Mouse (Mus musculus) kidney, adult 2 months (tissue): ENCODE measurements around the gene Gm20765. TPM values are rescaled to one million over a fixed set of nuclear protein-coding genes. Genes with fewer than 3 reads are reported as not detected.

Experiments
- DNase-seq: peaks from one replicate; pipeline ENCODE4 v3.0.0; 2021
- H3K27ac ChIP-seq: fragments of 200-500 bp; 2 replicates; pipeline ENCODE4 v1.5.1; 2012; ENCODE audit warnings: low read depth, low read length, control low read depth, inconsistent platforms; ENCODE audit not compliant: insufficient read depth
- H3K27me3 ChIP-seq: fragments of 200-500 bp; replicated peaks from 2 replicates; pipeline ENCODE4 v1.6.1; 2012; ENCODE audit warnings: mild to moderate bottlenecking, moderate library complexity, low read length, inconsistent platforms; ENCODE audit not compliant: control insufficient read depth, insufficient read depth
- H3K36me3 ChIP-seq: fragments of 200-500 bp; 2 replicates; pipeline ENCODE4 v1.6.1; 2012; ENCODE audit warnings: mild to moderate bottlenecking, moderate library complexity, low read length, inconsistent platforms; ENCODE audit not compliant: control insufficient read depth, insufficient read depth
- H3K4me1 ChIP-seq: fragments of 200-500 bp; 2 replicates; pipeline ENCODE4 v1.6.1; 2011; ENCODE audit warnings: low read length; ENCODE audit not compliant: control insufficient read depth, insufficient read depth
- H3K4me3 ChIP-seq: fragments of 200-500 bp; 2 replicates; pipeline ENCODE4 v1.5.1; 2011; ENCODE audit warnings: mild to moderate bottlenecking, low read depth, low read length, control low read depth; ENCODE audit not compliant: insufficient read depth
- CTCF ChIP-seq: fragments of 200-500 bp; conservative IDR thresholded peaks from 2 replicates; pipeline ENCODE4 v1.5.1; 2011; ENCODE audit warnings: low read depth, mild to moderate bottlenecking, control low read depth, low read length, moderate library complexity, mixed read lengths; ENCODE audit not compliant: insufficient read depth, insufficient read length
- POLR2A ChIP-seq: fragments of 200-500 bp; IDR thresholded peaks from one replicate; pipeline ENCODE4 v1.6.1; 2011; ENCODE audit warnings: low read depth, low read length, control low read depth
- WGBS: fragments of 180-500 bp; shearing (Covaris S2); methylation state at CpG from one replicate; pipeline ENCODE4 v1.1.7; 2018; 5-methylcytosine and 5-hydroxymethylcytosine counted together
- polyA plus RNA-seq: library from polyadenylated mRNA; depleted of rRNA; stranded (reverse); fragments of >200 nt; gene quantifications from 2 replicates; pipeline ENCODE4 v1.2.3, GENCODE M21; 2012; rRNA removed

Gm20765 gene
- polyA plus RNA-seq, 1 experiment = not detected

DNA sequence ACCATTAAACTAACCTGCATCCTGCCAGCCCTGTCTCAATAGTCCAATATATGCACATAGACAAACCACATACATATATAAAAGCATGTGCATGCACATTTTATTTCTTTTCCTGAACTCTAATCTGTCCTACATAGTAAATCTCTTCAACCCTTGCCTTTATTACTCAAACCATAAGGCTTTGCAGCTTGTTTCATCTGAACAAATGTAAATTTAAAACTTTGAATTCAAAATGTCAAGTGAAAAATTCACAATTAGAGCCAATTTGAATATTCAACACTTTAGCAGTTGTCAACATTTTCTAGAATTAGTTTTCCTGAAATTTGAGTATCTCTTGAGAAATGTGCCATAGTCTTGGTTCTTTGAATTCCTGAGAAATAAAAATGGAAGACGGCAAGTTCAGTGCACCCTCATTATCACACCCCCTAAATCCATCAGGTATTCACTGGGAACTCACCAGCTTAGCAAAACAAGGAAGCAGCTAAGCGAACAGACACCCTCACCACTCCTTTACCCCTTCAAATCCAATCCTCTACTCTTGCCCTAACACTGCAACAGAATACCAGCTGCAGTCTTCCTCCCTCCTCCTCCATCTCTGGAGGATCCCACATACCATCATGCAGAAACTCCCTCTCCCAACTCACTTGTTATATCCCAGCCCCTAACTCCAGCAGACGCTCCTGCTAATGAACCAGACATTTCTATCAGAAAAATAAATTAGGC lies 25.1 kb downstream of the Gm20765 start:
- Histone ChIP-seq H3K27ac (no peak overlapping the region), H3K27me3 (no peaks in the 10 kb centered on the region), H3K36me3 (no peaks in the 10 kb centered on the region), H3K4me3 (no peak overlapping the region), H3K4me1 (no peaks in the 10 kb centered on the region)
- TF ChIP-seq CTCF (no peak), POLR2A (no peak)
- WGBS = 45% methylated on average over 3 of the region's 3 CpGs
- DNase-seq = no peak

GRCm38 (mm10) chr10:104214527-104214926 lies 29.2 kb downstream of the Gm20765 start:
- H3K27ac ChIP-seq = no peak overlapping the region
- no peaks in the 10 kb centered on the region for H3K4me1 ChIP-seq
- no peak for TF ChIP-seq POLR2A
- WGBS = 90% methylated on average over 5 of the region's 5 CpGs
- no peaks in the 10 kb centered on the region for H3K36me3 ChIP-seq
- no peaks in the 10 kb centered on the region for H3K27me3 ChIP-seq
- H3K4me3 ChIP-seq = no peak overlapping the region
- no peak for DNase-seq

DNA sequence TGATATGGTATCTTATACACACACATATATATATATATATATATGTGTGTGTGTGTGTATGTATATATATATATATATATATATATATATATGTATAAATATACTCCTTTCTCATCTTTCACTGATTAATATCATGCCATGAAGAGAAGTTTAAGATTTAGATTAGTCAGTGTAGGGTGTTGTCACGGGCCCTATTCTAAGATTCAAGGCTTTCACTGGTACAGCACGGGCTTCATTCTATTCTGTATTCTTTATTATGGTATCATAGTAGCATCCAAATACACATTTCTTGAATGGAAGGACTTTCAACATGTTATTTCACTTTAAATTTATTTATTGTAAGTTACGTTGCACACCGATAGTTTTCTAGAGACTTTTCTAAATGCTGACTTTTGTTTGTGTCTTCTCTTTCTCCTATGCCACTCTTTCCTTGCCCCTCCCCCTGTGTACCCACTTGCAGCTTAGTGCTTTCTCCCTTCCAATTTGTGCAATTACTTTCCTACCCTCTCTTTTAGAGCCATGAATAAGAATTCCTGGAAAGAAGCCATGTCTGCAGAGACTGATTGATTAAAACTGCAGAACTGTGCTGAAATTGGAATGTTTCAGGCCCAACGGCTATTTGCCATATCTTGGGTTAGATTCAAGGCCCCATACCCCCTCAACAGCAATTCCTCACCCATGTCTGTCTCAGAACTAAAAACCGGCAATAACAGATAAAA lies 35.1 kb downstream of the Gm20765 start:
- Histone ChIP-seq H3K4me1 (no peaks in the 10 kb centered on the region), H3K27me3 (no peaks in the 10 kb centered on the region), H3K36me3 (no peaks in the 10 kb centered on the region), H3K4me3 (no peak overlapping the region), H3K27ac (no peak overlapping the region)
- no peak for DNase-seq
- WGBS = 83% methylated on average over 6 of the region's 6 CpGs
- TF ChIP-seq POLR2A (no peak), CTCF (no peak)

Other genes starting within 250 kb of the Gm20765 start
- gene Gm21293, start 42.5 kb upstream of the Gm20765 start, polyA plus RNA-seq = not detected in 2 replicates
- not detected in 2 replicates for gene Gm6763, start 34.0 kb upstream of the Gm20765 start, polyA plus RNA-seq
- gene Gm8764, start 25.5 kb upstream of the Gm20765 start, polyA plus RNA-seq = not detected in 2 replicates
- not detected in 2 replicates for gene Gm21304, start 17.0 kb upstream of the Gm20765 start, polyA plus RNA-seq
- gene Gm21312, start 8.5 kb upstream of the Gm20765 start, polyA plus RNA-seq = not detected in 2 replicates
- not detected in 2 replicates for gene Gm4340, start 8.5 kb downstream of the Gm20765 start, polyA plus RNA-seq